Mouse (Mus musculus) forebrain, embryonic 13.5 days (tissue): ENCODE data around the gene Mfsd8. TPM values are rescaled to one million over a fixed set of nuclear protein-coding genes. Genes with fewer than 3 reads are reported as not detected.

Experiments
- ATAC-seq: fragments of 200-750 bp; cut with Nextera tagmentation; 2 replicates; pipeline ENCODE4 v1.8.0; 2017
- H3K27ac ChIP-seq: fragments of 300-500 bp; sonication (generic); 2 replicates; pipeline ENCODE4 v1.5.1; 2015; ENCODE audit warnings: inconsistent platforms, mild to moderate bottlenecking, moderate library complexity
- H3K27me3 ChIP-seq: fragments of 300-500 bp; sonication (generic); 2 replicates; pipeline ENCODE4 v1.6.1; 2015; ENCODE audit warnings: mild to moderate bottlenecking, inconsistent platforms
- H3K36me3 ChIP-seq: fragments of 300-500 bp; sonication (generic); 2 replicates; pipeline ENCODE4 v1.6.1; 2015; ENCODE audit warnings: mild to moderate bottlenecking, inconsistent platforms; ENCODE audit not compliant: poor library complexity, severe bottlenecking
- H3K4me1 ChIP-seq: fragments of 300-500 bp; sonication (generic); 2 replicates; pipeline ENCODE4 v1.6.1; 2015; ENCODE audit warnings: inconsistent platforms
- H3K4me2 ChIP-seq: fragments of 300-500 bp; sonication (generic); 2 replicates; pipeline ENCODE4 v1.6.1; 2015; ENCODE audit warnings: inconsistent platforms, mild to moderate bottlenecking, moderate library complexity
- H3K4me3 ChIP-seq: fragments of 300-500 bp; sonication (generic); 2 replicates; pipeline ENCODE4 v1.5.1; 2015; ENCODE audit warnings: mild to moderate bottlenecking, inconsistent platforms
- H3K9ac ChIP-seq: fragments of 300-500 bp; sonication (generic); 2 replicates; pipeline ENCODE4 v1.6.1; 2015; ENCODE audit warnings: mild to moderate bottlenecking, inconsistent platforms
- H3K9me3 ChIP-seq: fragments of 300-500 bp; sonication (generic); replicated peaks from 2 replicates; pipeline ENCODE4 v1.6.1; 2016; ENCODE audit warnings: inconsistent platforms
- WGBS: fragments of 180-500 bp; shearing (Covaris S2); methylation state at CpG from one replicate; pipeline ENCODE4 v1.1.7; 2015; 5-methylcytosine and 5-hydroxymethylcytosine counted together
- polyA plus RNA-seq: library from polyadenylated mRNA; unstranded; fragments of >200 nt; fragmentation: Nextera tagmentation; extraction: Ambion mirVana; gene quantifications from 2 replicates; pipeline ENCODE4 v1.2.1, GENCODE M21; 2015

Mfsd8 gene
- polyA plus RNA-seq, 1 experiment from 2014 or later = 17.5 TPM

- Histone ChIP-seq H3K27me3 (no peaks in the 10 kb centered on the region), H3K9me3 (no peaks in the 10 kb centered on the region), H3K27ac (peak within 1 kb of the TSS; percentile 62), H3K4me3 (peak within 1 kb of the TSS; percentile 78), H3K36me3 (peaks cover 6% of the 10 kb centered on the region), H3K9ac (peak within 1 kb of the TSS; percentile 89), H3K4me2 (peak within 1 kb of the TSS; percentile 94), H3K4me1 (peaks cover 27% of the 10 kb centered on the region)
- WGBS = 2% methylated on average over 66 of the region's 66 CpGs
- ATAC-seq = peak; percentile 96
These were observed 46.9 kb downstream of the Mfsd8 start, which contains the start of gene Plk4 for GRCm38 (mm10) chr3:40799530-40800372. Gene Plk4, plus strand, starts transcription at chr3:40800019.

- Histone ChIP-seq H3K27me3 (no peaks in the 10 kb centered on the region), H3K36me3 (peaks cover 6% of the 10 kb centered on the region), H3K9me3 (no peaks in the 10 kb centered on the region), H3K4me3 (no peak overlapping the region), H3K4me1 (peaks cover 27% of the 10 kb centered on the region), H3K9ac (no peak overlapping the region), H3K27ac (no peak overlapping the region), H3K4me2 (no peak overlapping the region)
- no peak for ATAC-seq
- 36% methylated on average over 7 of the region's 7 CpGs for WGBS
These were observed 48.2 kb downstream of the Mfsd8 start for GRCm38 (mm10) chr3:40798500-40798899.

- Histone ChIP-seq H3K9ac (no peak overlapping the region), H3K27ac (no peak overlapping the region), H3K4me2 (no peak overlapping the region), H3K4me3 (no peak overlapping the region), H3K9me3 (no peaks in the 10 kb centered on the region), H3K36me3 (peaks cover 6% of the 10 kb centered on the region), H3K27me3 (no peaks in the 10 kb centered on the region), H3K4me1 (peaks cover 27% of the 10 kb centered on the region)
- ATAC-seq = no peak
- WGBS = 79% methylated on average over 1 of the region's 1 CpGs
These were observed 48.6 kb downstream of the Mfsd8 start for GRCm38 (mm10) chr3:40798054-40798453.

GRCm38 (mm10) chr3:40793783-40794182 lies 52.9 kb downstream of the Mfsd8 start:
- no peak overlapping the region for H3K27ac ChIP-seq
- H3K9me3 ChIP-seq = no peaks in the 10 kb centered on the region
- WGBS = 88% methylated on average over 2 of the region's 2 CpGs
- no peak for ATAC-seq
- H3K36me3 ChIP-seq = peaks cover 11% of the 10 kb centered on the region
- H3K9ac ChIP-seq = no peak overlapping the region
- H3K4me2 ChIP-seq = no peak overlapping the region
- no peak overlapping the region for H3K4me3 ChIP-seq
- no peaks in the 10 kb centered on the region for H3K4me1 ChIP-seq
- H3K27me3 ChIP-seq = no peaks in the 10 kb centered on the region

Other genes with a start within 250 kb of the Mfsd8 start
- 0.15 TPM in 1 of 2 replicates, not detected in the other for gene Slc25a31, start 138.0 kb downstream of the Mfsd8 start, polyA plus RNA-seq
- gene Hspa4l, start 102.4 kb downstream of the Mfsd8 start, polyA plus RNA-seq = 48.5 and 53.5 TPM in 2 replicates
- gene Plk4, start 46.9 kb downstream of the Mfsd8 start, polyA plus RNA-seq = 46.8 and 48.7 TPM in 2 replicates
- 9.5 and 12.1 TPM in 2 replicates for gene Abhd18, start 84 bp upstream of the Mfsd8 start, polyA plus RNA-seq
- gene 1700034I23Rik, start 55.7 kb upstream of the Mfsd8 start, polyA plus RNA-seq = 0.14 and 0.38 TPM in 2 replicates
- gene Larp1b, start 102.9 kb upstream of the Mfsd8 start, polyA plus RNA-seq = 2.4 and 2.6 TPM in 2 replicates
- 26.0 and 27.0 TPM in 2 replicates for gene Pgrmc2, start 236.2 kb upstream of the Mfsd8 start, polyA plus RNA-seq